Mouse (Mus musculus) lung, postnatal 0 days (tissue): ENCODE measurements at regions not wholly inside any gene's neighbourhood (a gene's known extent, or its start where the extent isn't known, plus 50 kb on each side); places are given as distances from the start of the nearest gene placed in this dataset.

Source experiments
- CTCF ChIP-seq: IDR thresholded peaks from 2 replicates; pipeline ENCODE4 v1.5.1; 2016; ENCODE audit warnings: antibody characterized with exemption, mild to moderate bottlenecking
- EP300 ChIP-seq: IDR thresholded peaks from 2 replicates; pipeline ENCODE4 v1.6.1; 2016; ENCODE audit warnings: antibody characterized with exemption, mild to moderate bottlenecking, control low read depth

- TF ChIP-seq EP300: no peak
- TF ChIP-seq CTCF: no peak
Observed at GRCm38 (mm10) chr16:79336016-79336415, 245.1 kb upstream of the Tmprss15 start.
